Comparison of ENCODE assay signal across 11 mouse cellular contexts in genomic region chr10:41271860-41272259, GRCm38 (mm10). TPM values are rescaled to one million over a fixed set of nuclear protein-coding genes. Genes with fewer than 3 reads are reported as not detected.
DNase-seq lines count a peak whose midpoint lies in the region; ATAC-seq and TF ChIP-seq lines count a peak whose summit lies in the region.
"Had no signal": no experiment of that assay in that cellular context is flagged by ENCODE, and none has a peak within 500 bp of the region (broad histone marks: within the 10 kb centered on the region; RNA-seq: fewer than 3 reads in every experiment).

No protein-coding gene starts in this region.

- no peak for ATAC-seq in inflammation-experienced regulatory T-cells, adult 6 months

- WGBS in embryonic facial prominence, embryonic 10.5 days: 46% methylated on average over 7 of the region's 7 CpGs

- no peak overlapping the region for H3K9ac ChIP-seq in ES-Bruce4 (ENCODE audit: low read depth, poor library complexity, severe bottlenecking)
- H3K9ac ChIP-seq: embryonic facial prominence, embryonic 12.5 days; heart, embryonic 13.5 days had no signal

- H3K36me3 ChIP-seq in ES-Bruce4 (ENCODE audit: control insufficient read depth, insufficient read depth, low read length, poor library complexity, severe bottlenecking): peaks cover 2% of the 10 kb centered on the region; the same call in 1 of the 2 replicates
- no peaks in the 10 kb centered on the region for H3K36me3 ChIP-seq in embryonic facial prominence, embryonic 10.5 days (replicated peaks)
- H3K36me3 ChIP-seq: embryonic facial prominence, embryonic 12.5 days had no signal

- TF ChIP-seq CTCF in ES-Bruce4 (IDR thresholded peaks at IDR 0.05; ENCODE audit: low read depth, low read length): peak; percentile 64

- peak; percentile 58 for DNase-seq in embryo, embryonic 10 days (ENCODE audit: low spot score)
- no peak for DNase-seq in embryo, embryonic 9.5 days (ENCODE audit: extremely low spot score)
- DNase-seq in left cerebral cortex, postnatal 14 days (ENCODE audit: low spot score in 2 of 2): peak; percentile 33 to 42
- DNase-seq in left cerebral cortex, postnatal 25 days (ENCODE audit: low spot score in 2 of 2): no peak
- DNase-seq in embryonic facial prominence, embryonic 10.5 days (ENCODE audit: low spot score): peak; percentile 35
- no peak for DNase-seq in natural killer cell, adult 2 months (ENCODE audit: low spot score in 2 of 2)

- no peak overlapping the region for H3K4me3 ChIP-seq in ES-Bruce4 (ENCODE audit: low read depth, low read length)
- H3K4me3 ChIP-seq in embryonic facial prominence, embryonic 10.5 days: no peak overlapping the region
- H3K4me3 ChIP-seq: embryonic facial prominence, embryonic 12.5 days; heart, embryonic 13.5 days had no signal

- H3K27me3 ChIP-seq in ES-Bruce4 (ENCODE audit: control insufficient read depth, insufficient read depth, low read length, poor library complexity, severe bottlenecking): no peaks in the 10 kb centered on the region
- H3K27me3 ChIP-seq in embryonic facial prominence, embryonic 10.5 days (replicated peaks; ENCODE audit: low read depth, poor library complexity, severe bottlenecking): no peaks in the 10 kb centered on the region
- H3K27me3 ChIP-seq: embryonic facial prominence, embryonic 12.5 days; heart, embryonic 13.5 days had no signal

- intact Hi-C loops in left cerebral cortex, postnatal 14 days (cut with DNase I): loop anchor here (5.0 kb wide), 2 partner anchors 255 to 270 kb away; no protein-coding TSS in a partner anchor
- intact Hi-C loops in left cerebral cortex, postnatal 25 days (cut with DNase I): no loop called here

- TF ChIP-seq EP300 in ES-Bruce4 (IDR thresholded peaks at IDR 0.05; ENCODE audit: insufficient read depth, low read depth, low read length): no peak

- H3K27ac ChIP-seq in ES-Bruce4 (ENCODE audit: insufficient read depth, low read length): no peak overlapping the region
- H3K27ac ChIP-seq in embryonic facial prominence, embryonic 10.5 days (replicated peaks): no peak overlapping the region
- H3K27ac ChIP-seq: embryonic facial prominence, embryonic 12.5 days; heart, embryonic 13.5 days had no signal

- no peaks in the 10 kb centered on the region for H3K9me3 ChIP-seq in ES-Bruce4 (replicated peaks; ENCODE audit: control insufficient read depth, insufficient read depth, low read length, poor library complexity, severe bottlenecking)
- H3K9me3 ChIP-seq in embryonic facial prominence, embryonic 10.5 days: no peaks in the 10 kb centered on the region
- H3K9me3 ChIP-seq: embryonic facial prominence, embryonic 12.5 days; heart, embryonic 13.5 days had no signal

- no peaks in the 10 kb centered on the region for H3K4me1 ChIP-seq in ES-Bruce4 (ENCODE audit: control insufficient read depth, insufficient read depth, low read length)
- no peaks in the 10 kb centered on the region for H3K4me1 ChIP-seq in embryonic facial prominence, embryonic 10.5 days
- H3K4me1 ChIP-seq: embryonic facial prominence, embryonic 12.5 days; heart, embryonic 13.5 days had no signal

- TF ChIP-seq POLR2A in ES-Bruce4 (IDR thresholded peaks at IDR 0.05; ENCODE audit: insufficient read depth, low read length): no peak

RNA-seq across cellular contexts. Expression of gene Fig4, which starts 31.2 kb away (rescaled TPM):
- 10 to 100 TPM; 30.1 to 31.5 TPM for total RNA-seq in left cerebral cortex, postnatal 14 days (2021)
- 10 to 100 TPM; 26.7 to 27.6 TPM for total RNA-seq in left cerebral cortex, postnatal 25 days (2021)
- polyA plus RNA-seq in ES-Bruce4 (2011; ENCODE audit: insufficient read depth, insufficient read length, low read depth, missing spikeins): 22.0 and 23.6 TPM in 2 replicates
- 14.2 and 14.5 TPM in 2 replicates for polyA plus RNA-seq in embryonic facial prominence, embryonic 10.5 days (2016; fragmentation: Nextera tagmentation; extraction: Ambion mirVana)
- polyA plus RNA-seq in inflammation-experienced regulatory T-cells, adult 6 months (2017; shearing (Covaris generic)): 10 to 100 TPM in 2 of 3 experiments, 1 to 10 TPM in 1; 8.1 to 12.7 (median 10.9) TPM

RNA-seq across cellular contexts. Expression of gene Ak9, which starts 31.9 kb away (rescaled TPM):
- total RNA-seq in left cerebral cortex, postnatal 14 days (2021): under 1 TPM in 1 of 2 experiments, not detected in 1; 0.08 TPM
- under 1 TPM; 0.07 to 0.11 TPM for total RNA-seq in left cerebral cortex, postnatal 25 days (2021)
- polyA plus RNA-seq in ES-Bruce4 (2011; ENCODE audit: insufficient read depth, insufficient read length, low read depth, missing spikeins): 0.09 TPM in 1 of 2 replicates, not detected in the other
- polyA plus RNA-seq in embryonic facial prominence, embryonic 10.5 days (2016; fragmentation: Nextera tagmentation; extraction: Ambion mirVana): 0.04 and 0.05 TPM in 2 replicates
- polyA plus RNA-seq in inflammation-experienced regulatory T-cells, adult 6 months (2017; shearing (Covaris generic)): under 1 TPM in 2 of 3 experiments, not detected in 1; 0.06 to 0.07 TPM
- total RNA-seq: monocyte, adult 5-6 weeks had no signal

Comparison
In these comparisons a context has a peak if more than half of its experiments do, and no peak if none do; other contexts are left out.
1. DNase-seq: peak in embryo, embryonic 10 days (single experiment), left cerebral cortex, postnatal 14 days (2 of 2) and embryonic facial prominence, embryonic 10.5 days (single experiment); none in embryo, embryonic 9.5 days (single experiment), left cerebral cortex, postnatal 25 days (0 of 2) and natural killer cell, adult 2 months (0 of 2).